Mouse (Mus musculus) limb, embryonic 11.5 days (tissue): ENCODE results near the gene Tmem121. TPM values are rescaled to one million over a fixed set of nuclear protein-coding genes. Genes with fewer than 3 reads are reported as not detected.
"Not testable (repeated sequence)": the region's sequence is repeated elsewhere in the genome, so short reads cannot be mapped to it uniquely, and the experiment has no call there.

Experiments used
- ATAC-seq: fragments of 200-750 bp; cut with Nextera tagmentation; 2 replicates; pipeline ENCODE4 v1.8.0; 2017; ENCODE audit warnings: low read depth; ENCODE audit not compliant: insufficient number of reproducible peaks, low FRiP score, low TSS enrichment
- DNase-seq: peaks from one replicate; pipeline ENCODE4 v3.0.0-alpha.2; 2015; ENCODE audit warnings: low spot score
- H3K27ac ChIP-seq: fragments of 300-500 bp; sonication (generic); replicated peaks from 2 replicates; pipeline ENCODE4 v1.5.1; 2014; ENCODE audit warnings: low read depth, mild to moderate bottlenecking, low read length
- H3K27me3 ChIP-seq: fragments of 300-500 bp; sonication (generic); 2 replicates; pipeline ENCODE4 v1.6.1; 2014; ENCODE audit warnings: mild to moderate bottlenecking, low read length, mixed read lengths; ENCODE audit not compliant: control insufficient read depth, insufficient read depth
- H3K36me3 ChIP-seq: fragments of 300-500 bp; sonication (generic); 2 replicates; pipeline ENCODE4 v1.6.1; 2014; ENCODE audit warnings: mild to moderate bottlenecking, low read length, moderate library complexity, mixed read lengths; ENCODE audit not compliant: control insufficient read depth, insufficient read depth
- H3K4me1 ChIP-seq: fragments of 300-500 bp; sonication (generic); 2 replicates; pipeline ENCODE4 v1.6.1; 2014; ENCODE audit warnings: low read length, mixed read lengths; ENCODE audit not compliant: control insufficient read depth, insufficient read depth
- H3K4me2 ChIP-seq: fragments of 300-500 bp; sonication (generic); 2 replicates; pipeline ENCODE4 v1.6.1; 2014; ENCODE audit warnings: low read depth, mild to moderate bottlenecking, moderate library complexity; ENCODE audit not compliant: severe bottlenecking
- H3K4me3 ChIP-seq: fragments of 300-500 bp; sonication (generic); 2 replicates; pipeline ENCODE4 v1.5.1; 2014; ENCODE audit warnings: low read depth, low read length
- H3K9ac ChIP-seq: fragments of 300-500 bp; sonication (generic); 2 replicates; pipeline ENCODE4 v1.6.1; 2014; ENCODE audit warnings: mild to moderate bottlenecking, low read length
- H3K9me3 ChIP-seq: fragments of 300-500 bp; sonication (generic); 2 replicates; pipeline ENCODE4 v1.6.1; 2016; ENCODE audit warnings: low read length; ENCODE audit not compliant: control insufficient read depth
- WGBS: fragments of 180-500 bp; shearing (Covaris S2); extraction: QIAGEN DNeasy Blood & Tissue Kit; methylation state at CpG from one replicate; pipeline ENCODE4 v1.1.7; 2014; 5-methylcytosine and 5-hydroxymethylcytosine counted together
- polyA plus RNA-seq: library from polyadenylated mRNA; unstranded; fragments of >200 nt; fragmentation: Nextera tagmentation; extraction: Ambion mirVana; gene quantifications from 2 replicates; pipeline ENCODE4 v1.2.1, GENCODE M21; 2014

The Tmem121 gene
- polyA plus RNA-seq, 1 experiment from 2014 or later = 12.0 TPM

DNA sequence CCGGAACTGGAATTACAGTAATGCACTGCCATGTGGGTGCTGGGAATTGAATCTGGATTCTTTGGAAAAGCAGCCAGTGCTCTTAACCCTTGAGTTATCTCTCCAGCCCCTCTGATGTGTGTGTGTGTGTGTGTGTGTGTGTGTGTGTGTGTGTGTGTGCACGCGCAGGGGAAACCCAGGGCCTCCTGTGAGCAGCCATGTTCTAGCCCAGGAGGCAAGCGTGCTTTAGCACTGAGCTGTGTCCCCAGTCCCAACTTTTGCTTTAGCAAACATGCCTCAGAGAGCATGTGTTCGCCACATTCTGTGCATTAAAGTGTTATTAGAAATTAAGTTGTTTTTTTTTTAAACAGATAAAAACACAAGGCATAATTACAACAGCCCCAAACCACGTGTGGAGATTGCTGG, 39.0 kb downstream of the Tmem121 start:
- Histone ChIP-seq H3K4me2 (no peak overlapping the region), H3K36me3 (no peaks in the 10 kb centered on the region), H3K9ac (no peak overlapping the region), H3K27me3 (no peaks in the 10 kb centered on the region), H3K27ac (no peak overlapping the region), H3K4me3 (no peak overlapping the region), H3K9me3 (no peaks in the 10 kb centered on the region), H3K4me1 (no peaks in the 10 kb centered on the region)
- WGBS = 91% methylated on average over 6 of the region's 6 CpGs
- no peak for DNase-seq
- ATAC-seq = no peak

DNA sequence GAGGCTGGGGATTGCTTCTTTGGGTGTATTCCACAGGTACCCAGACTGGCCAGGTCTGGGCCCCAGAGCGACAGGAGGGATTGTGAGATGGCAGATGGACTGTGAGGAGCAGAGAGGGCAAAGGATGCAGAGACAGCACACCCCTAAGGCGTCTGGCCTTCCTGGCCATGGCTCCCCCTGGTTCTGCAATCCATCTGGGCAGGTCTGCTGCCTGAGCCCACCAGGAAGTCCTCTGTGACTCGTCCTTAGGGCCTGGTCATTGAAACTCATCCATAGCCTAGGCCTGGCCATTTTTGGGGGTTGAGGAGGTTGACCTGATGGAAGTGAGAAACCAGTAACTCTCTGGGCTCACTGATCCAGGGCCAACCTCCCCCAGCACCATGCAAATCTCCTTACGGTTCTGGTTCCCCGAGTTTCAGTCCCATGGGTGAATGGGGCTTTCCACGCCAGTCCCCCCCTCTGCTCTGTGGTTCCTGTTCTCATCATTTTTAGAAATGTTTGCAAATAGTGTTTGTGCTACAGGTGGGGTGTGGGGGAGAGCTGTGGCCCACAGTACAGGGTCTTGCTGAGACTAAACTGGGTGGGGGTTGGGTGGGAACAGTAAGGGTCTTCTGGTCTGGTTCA, 42.4 kb downstream of the Tmem121 start:
- no peaks in the 10 kb centered on the region for H3K9me3 ChIP-seq
- no peak overlapping the region for H3K4me2 ChIP-seq
- H3K4me3 ChIP-seq = no peak overlapping the region
- H3K4me1 ChIP-seq = no peaks in the 10 kb centered on the region
- no peak for ATAC-seq
- no peak overlapping the region for H3K27ac ChIP-seq
- DNase-seq = no peak
- H3K9ac ChIP-seq = no peak overlapping the region
- H3K36me3 ChIP-seq = no peaks in the 10 kb centered on the region
- H3K27me3 ChIP-seq = no peaks in the 10 kb centered on the region
- WGBS = 71% methylated on average over 6 of the region's 6 CpGs

DNA sequence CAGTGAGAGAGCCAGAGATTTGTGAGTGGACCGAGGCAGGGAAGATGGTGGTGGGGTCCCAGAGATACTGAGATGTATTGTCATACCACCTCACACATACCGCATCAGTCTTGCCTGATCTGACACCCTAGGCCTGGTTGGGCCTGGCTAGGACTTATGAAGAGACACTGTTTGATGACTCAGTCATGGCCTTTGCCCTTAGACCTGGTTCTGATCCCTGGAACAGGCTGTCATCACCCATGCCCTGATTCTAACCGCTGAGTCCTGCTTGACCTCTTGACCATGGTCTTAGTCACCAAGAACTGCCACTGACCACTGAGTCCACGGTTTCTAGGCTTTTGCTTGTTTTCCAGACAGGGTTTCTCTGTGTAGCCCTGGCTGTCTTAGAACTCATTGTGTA, 45.0 kb downstream of the Tmem121 start:
- Histone ChIP-seq H3K36me3 (no peaks in the 10 kb centered on the region), H3K27me3 (no peaks in the 10 kb centered on the region), H3K4me3 (no peak overlapping the region), H3K4me1 (no peaks in the 10 kb centered on the region), H3K9ac (no peak overlapping the region), H3K9me3 (no peaks in the 10 kb centered on the region), H3K4me2 (no peak overlapping the region), H3K27ac (no peak overlapping the region)
- 86% methylated on average over 4 of the region's 4 CpGs for WGBS
- no peak for DNase-seq
- ATAC-seq = no peak

DNA sequence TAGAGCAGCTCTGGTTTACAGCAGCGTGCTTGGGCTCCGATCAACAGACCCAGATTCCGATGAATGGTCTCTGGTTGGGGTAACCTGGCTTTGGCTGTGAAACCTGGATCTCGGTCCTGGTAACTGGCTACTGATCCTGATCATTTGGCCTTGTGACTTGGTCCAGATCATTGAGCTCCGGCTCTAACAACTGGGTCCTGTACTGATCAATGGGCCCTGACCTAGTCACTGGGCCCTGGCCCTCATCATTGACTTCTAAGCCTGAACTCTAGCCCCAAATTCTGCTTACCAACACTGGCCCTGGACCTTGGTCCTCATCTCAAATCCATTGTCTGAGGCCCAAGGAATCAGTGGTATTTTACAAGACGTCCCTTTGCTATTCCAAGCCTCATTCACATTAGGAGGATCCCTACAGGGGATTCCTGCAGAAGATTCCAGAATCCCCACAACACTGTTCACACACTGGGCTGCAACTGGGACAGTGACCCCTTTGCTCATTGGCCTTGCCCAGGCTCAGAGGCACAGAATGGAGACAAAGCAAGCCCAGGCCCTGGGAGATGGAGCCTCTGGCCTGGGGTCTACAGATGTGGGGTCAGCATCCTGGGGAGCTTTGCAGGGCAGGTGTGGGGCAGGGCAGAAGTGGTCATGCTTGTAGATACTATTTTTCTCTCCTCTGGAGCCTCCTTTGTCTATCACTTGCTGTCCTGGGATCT, 46.0 kb downstream of the Tmem121 start:
- H3K36me3 ChIP-seq, H3K27me3 ChIP-seq, H3K4me1 ChIP-seq, H3K27ac ChIP-seq, DNase-seq, H3K9me3 ChIP-seq, H3K4me2 ChIP-seq, H3K9ac ChIP-seq, H3K4me3 ChIP-seq, ATAC-seq: not testable (repeated sequence)
- WGBS = 78% methylated on average over 6 of the region's 6 CpGs

DNA sequence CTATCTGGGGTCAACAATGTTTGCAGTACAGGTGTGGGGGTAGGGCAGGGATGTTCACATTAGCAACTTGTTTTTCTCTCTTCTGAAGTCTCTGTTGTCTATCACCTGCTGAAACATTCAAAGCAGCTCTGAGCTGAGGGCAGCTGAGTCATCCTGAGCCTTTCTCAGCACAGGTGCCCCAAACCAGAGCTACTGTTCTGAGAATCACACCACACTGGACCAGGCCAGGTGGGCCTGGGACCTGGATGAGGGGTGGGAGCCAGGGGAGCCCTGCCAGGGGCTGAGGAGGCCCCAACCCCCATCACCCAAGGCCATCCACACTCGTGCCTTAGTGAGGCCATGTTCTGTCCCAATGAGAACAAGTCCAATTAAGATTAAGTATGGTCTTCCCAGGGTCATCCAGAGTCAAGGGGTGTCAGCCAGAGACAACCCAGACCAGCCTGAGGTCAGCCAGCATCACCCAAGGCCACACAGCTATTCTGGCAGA, 46.6 kb downstream of the Tmem121 start:
- not testable (repeated sequence) for H3K4me1 ChIP-seq, DNase-seq, H3K9me3 ChIP-seq, H3K9ac ChIP-seq, H3K4me2 ChIP-seq, H3K27ac ChIP-seq, ATAC-seq, H3K36me3 ChIP-seq, H3K27me3 ChIP-seq, H3K4me3 ChIP-seq
- WGBS = 67% methylated on average over 1 of the region's 1 CpGs

Other genes with a start within 250 kb of the Tmem121 start
- gene Nudt14, start 243.8 kb upstream of the Tmem121 start, polyA plus RNA-seq = 87.9 and 90.1 TPM in 2 replicates
- gene Btbd6, start 209.4 kb upstream of the Tmem121 start, polyA plus RNA-seq = 26.4 and 27.4 TPM in 2 replicates
- 58.8 and 63.0 TPM in 2 replicates for gene Brf1, start 185.2 kb upstream of the Tmem121 start, polyA plus RNA-seq
- 11.7 and 13.5 TPM in 2 replicates for gene Pacs2, start 171.4 kb upstream of the Tmem121 start, polyA plus RNA-seq
- gene Tex22, start 111.4 kb upstream of the Tmem121 start, polyA plus RNA-seq = 0.21 TPM in 1 of 2 replicates, not detected in the other
- gene Mta1, start 87.7 kb upstream of the Tmem121 start, polyA plus RNA-seq = 24.2 and 26.4 TPM in 2 replicates
- 49.7 and 53.8 TPM in 2 replicates for gene Crip2, start 45.7 kb upstream of the Tmem121 start, polyA plus RNA-seq
- 56.2 and 62.8 TPM in 2 replicates for gene Crip1, start 39.6 kb upstream of the Tmem121 start, polyA plus RNA-seq
- gene Tedc1, start 29.5 kb upstream of the Tmem121 start, polyA plus RNA-seq = 39.9 and 41.3 TPM in 2 replicates